Mouse (Mus musculus): ENCODE data around the gene Cfap206. TPM values are rescaled to one million over a fixed set of nuclear protein-coding genes. Genes with fewer than 3 reads are reported as not detected.

Cfap206 gene
- polyA plus RNA-seq, 1 experiment from 2014 or later = 11.1 TPM

GRCm38 (mm10) chr4:34653179-34653578 is 76.8 kb downstream of the Cfap206 start:
- no peak overlapping the region for H3K4me2 ChIP-seq (ENCODE audit: low read depth, low read length)
- H3K9me3 ChIP-seq (ENCODE audit: control insufficient read depth, low read length) = no peaks in the 10 kb centered on the region
- H3K9ac ChIP-seq (ENCODE audit: low read length) = no peak overlapping the region
- H3K4me1 ChIP-seq (replicated peaks; ENCODE audit: control insufficient read depth, insufficient read depth, low read length) = no peaks in the 10 kb centered on the region
- WGBS = 91% methylated on average over 7 of the region's 7 CpGs
- H3K4me3 ChIP-seq (ENCODE audit: low read length) = no peak overlapping the region
- H3K27ac ChIP-seq (ENCODE audit: low read length) = no peak overlapping the region
- no peaks in the 10 kb centered on the region for H3K27me3 ChIP-seq (ENCODE audit: control insufficient read depth, insufficient read depth, low read depth, low read length)
- ATAC-seq (ENCODE audit: low read depth) = no peak
- H3K36me3 ChIP-seq (ENCODE audit: control insufficient read depth, insufficient read depth, low read length) = peaks cover 14% of the 10 kb centered on the region

- Histone ChIP-seq H3K4me3 (ENCODE audit: low read length) (no peak overlapping the region), H3K4me2 (ENCODE audit: low read depth, low read length) (0 out of 2 replicates have a peak overlapping the region, but pooled peaks have one; percentile 7), H3K9me3 (ENCODE audit: control insufficient read depth, low read length) (no peaks in the 10 kb centered on the region), H3K36me3 (ENCODE audit: control insufficient read depth, insufficient read depth, low read length) (peaks cover 29% of the 10 kb centered on the region), H3K27ac (ENCODE audit: low read length) (peak overlapping the region; percentile 44; the same call in 1 of the 2 replicates), H3K27me3 (ENCODE audit: control insufficient read depth, insufficient read depth, low read depth, low read length) (no peaks in the 10 kb centered on the region), H3K9ac (ENCODE audit: low read length) (no peak overlapping the region), H3K4me1 (replicated peaks; ENCODE audit: control insufficient read depth, insufficient read depth, low read length) (no peaks in the 10 kb centered on the region; the same call in 1 of the 2 replicates)
- ATAC-seq (ENCODE audit: low read depth) = peak; percentile 60; the same call in 1 of the 2 replicates
Observed at GRCm38 (mm10) chr4:34644779-34645178, 85.2 kb downstream of the Cfap206 start.

- Histone ChIP-seq H3K4me3 (ENCODE audit: low read length) (no peak overlapping the region), H3K4me2 (ENCODE audit: low read depth, low read length) (no peak overlapping the region), H3K36me3 (ENCODE audit: control insufficient read depth, insufficient read depth, low read length) (peaks cover 17% of the 10 kb centered on the region), H3K9ac (ENCODE audit: low read length) (no peak overlapping the region), H3K9me3 (ENCODE audit: control insufficient read depth, low read length) (no peaks in the 10 kb centered on the region), H3K4me1 (replicated peaks; ENCODE audit: control insufficient read depth, insufficient read depth, low read length) (no peaks in the 10 kb centered on the region; the same call in 1 of the 2 replicates), H3K27me3 (ENCODE audit: control insufficient read depth, insufficient read depth, low read depth, low read length) (no peaks in the 10 kb centered on the region), H3K27ac (ENCODE audit: low read length) (no peak overlapping the region)
- WGBS = 95% methylated on average over 3 of the region's 3 CpGs
- no peak for ATAC-seq (ENCODE audit: low read depth)
Observed at GRCm38 (mm10) chr4:34640731-34641130, 89.3 kb downstream of the Cfap206 start.

DNA sequence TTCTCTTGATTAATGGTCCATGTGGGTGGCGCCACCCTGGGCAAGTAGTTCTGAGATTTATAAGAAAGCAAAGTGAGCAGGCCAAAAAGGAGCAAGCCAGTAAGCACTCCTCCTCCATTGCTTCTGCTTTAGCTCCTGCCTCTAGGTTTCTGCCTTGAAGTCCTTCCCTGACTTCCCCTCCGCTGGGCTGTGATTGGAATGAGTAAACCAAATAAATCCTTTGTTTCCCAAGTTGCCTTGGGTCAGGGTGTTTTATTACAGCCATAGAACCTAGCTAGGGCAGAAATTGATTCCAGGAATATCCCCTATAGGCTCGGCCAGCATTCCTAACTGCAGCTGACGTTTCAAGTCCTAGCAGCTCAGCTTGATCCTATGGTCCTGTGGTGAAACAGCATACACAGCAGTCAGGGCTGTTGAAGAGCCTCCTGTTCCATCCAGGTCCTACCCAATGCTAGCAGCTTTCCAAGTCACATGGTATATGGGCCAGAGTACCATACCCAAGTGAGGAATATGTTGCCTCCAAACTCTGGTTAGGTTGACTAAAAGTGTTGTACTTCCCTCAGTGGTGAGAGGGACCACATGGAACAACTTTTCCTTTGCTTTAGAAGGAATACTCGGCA is 90.2 kb downstream of the Cfap206 start:
- Histone ChIP-seq H3K27ac (ENCODE audit: low read length) (no peak overlapping the region), H3K4me1 (replicated peaks; ENCODE audit: control insufficient read depth, insufficient read depth, low read length) (no peaks in the 10 kb centered on the region), H3K4me2 (ENCODE audit: low read depth, low read length) (no peak overlapping the region), H3K36me3 (ENCODE audit: control insufficient read depth, insufficient read depth, low read length) (peaks cover 17% of the 10 kb centered on the region), H3K9me3 (ENCODE audit: control insufficient read depth, low read length) (no peaks in the 10 kb centered on the region), H3K4me3 (ENCODE audit: low read length) (no peak overlapping the region), H3K9ac (ENCODE audit: low read length) (no peak overlapping the region), H3K27me3 (ENCODE audit: control insufficient read depth, insufficient read depth, low read depth, low read length) (no peaks in the 10 kb centered on the region)
- 81% methylated on average over 5 of the region's 5 CpGs for WGBS
- no peak for ATAC-seq (ENCODE audit: low read depth)

Other genes with a start within 250 kb of the Cfap206 start
- 20.0 and 26.0 TPM in 2 replicates for gene Akirin2, start 179.3 kb downstream of the Cfap206 start, polyA plus RNA-seq (2015; fragmentation: Nextera tagmentation; extraction: Ambion mirVana)
- 84.9 TPM in 2 replicates for gene Orc3, start 115.3 kb downstream of the Cfap206 start, polyA plus RNA-seq (2015; fragmentation: Nextera tagmentation; extraction: Ambion mirVana)
- gene Rars2, start 115.2 kb downstream of the Cfap206 start, polyA plus RNA-seq (2015; fragmentation: Nextera tagmentation; extraction: Ambion mirVana) = 58.5 and 59.2 TPM in 2 replicates
- 55.2 and 63.6 TPM in 2 replicates for gene Slc35a1, start 42.8 kb downstream of the Cfap206 start, polyA plus RNA-seq (2015; fragmentation: Nextera tagmentation; extraction: Ambion mirVana)
- not detected in 2 replicates for gene Gm136, start 26.1 kb upstream of the Cfap206 start, polyA plus RNA-seq (2015; fragmentation: Nextera tagmentation; extraction: Ambion mirVana)
- 46.8 and 49.5 TPM in 2 replicates for gene Smim8, start 48.2 kb upstream of the Cfap206 start, polyA plus RNA-seq (2015; fragmentation: Nextera tagmentation; extraction: Ambion mirVana)
- gene Zfp292, start 152.8 kb upstream of the Cfap206 start, polyA plus RNA-seq (2015; fragmentation: Nextera tagmentation; extraction: Ambion mirVana) = 16.2 and 16.5 TPM in 2 replicates
- not detected in 2 replicates for gene Cga, start 163.6 kb upstream of the Cfap206 start, polyA plus RNA-seq (2015; fragmentation: Nextera tagmentation; extraction: Ambion mirVana)